Comparison of ENCODE assay signal across 8 mouse cellular contexts in the genomic region with DNA sequence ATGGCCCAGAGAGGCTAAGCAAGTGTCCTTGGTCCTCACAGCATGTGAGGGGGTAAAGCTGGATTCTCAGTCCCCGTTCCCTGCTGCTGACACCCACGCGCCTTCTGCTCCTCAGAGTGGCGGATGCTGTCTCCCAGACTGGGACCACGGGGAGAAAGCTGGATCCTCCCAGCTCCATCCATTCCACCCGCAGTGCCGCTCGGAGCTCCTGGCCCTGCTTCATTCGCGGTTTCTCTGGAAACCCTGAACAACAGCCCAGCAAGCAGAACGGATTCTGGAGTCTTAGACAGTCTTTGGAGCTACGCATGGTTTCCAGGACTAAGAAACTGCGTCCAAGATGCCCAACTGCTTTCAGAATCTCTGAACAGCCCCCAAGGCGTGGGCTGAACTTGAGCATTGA.
DNase-seq lines count a peak whose midpoint lies in the region; ATAC-seq and TF ChIP-seq lines count a peak whose summit lies in the region.

No protein-coding gene starts in this region.

- TF ChIP-seq EP300 in heart, adult 2 months (IDR thresholded peaks at IDR 0.05; ENCODE audit: insufficient read depth, low read depth, low read length): no peak

- intact Hi-C loops in heart, adult 2 months (cut with DNase I): no loop called here

- no peaks in the 10 kb centered on the region for H3K36me3 ChIP-seq in heart, adult 2 months (ENCODE audit: control insufficient read depth, insufficient read depth, low read length)
- no peaks in the 10 kb centered on the region for H3K36me3 ChIP-seq in heart, embryonic 11.5 days (ENCODE audit: control insufficient read depth, insufficient read depth, low read length)
- no peaks in the 10 kb centered on the region for H3K36me3 ChIP-seq in forebrain, embryonic 12.5 days (replicated peaks)
- no peaks in the 10 kb centered on the region for H3K36me3 ChIP-seq in intestine, embryonic 16.5 days (ENCODE audit: control insufficient read depth, insufficient read depth, low read length)
- H3K36me3 ChIP-seq in midbrain, embryonic 14.5 days (ENCODE audit: control insufficient read depth, insufficient read depth, low read length): no peaks in the 10 kb centered on the region; the same call in 1 of the 2 replicates

- H3K4me3 ChIP-seq in heart, adult 2 months: no peak overlapping the region
- no peak overlapping the region for H3K4me3 ChIP-seq in heart, embryonic 11.5 days (ENCODE audit: low read depth, low read length)
- H3K4me3 ChIP-seq in forebrain, embryonic 12.5 days (replicated peaks): no peak overlapping the region
- no peak overlapping the region for H3K4me3 ChIP-seq in intestine, embryonic 16.5 days (ENCODE audit: low read length)
- no peak overlapping the region for H3K4me3 ChIP-seq in midbrain, embryonic 14.5 days (replicated peaks; ENCODE audit: low read depth, low read length)

- no peaks in the 10 kb centered on the region for H3K79me2 ChIP-seq in heart, adult 2 months (replicated peaks; ENCODE audit: control insufficient read depth, insufficient read depth, low read length)

- no peak overlapping the region for H3K9ac ChIP-seq in heart, adult 2 months (ENCODE audit: low read depth, low read length)
- no peak overlapping the region for H3K9ac ChIP-seq in heart, embryonic 11.5 days (ENCODE audit: low read depth, low read length)
- no peak overlapping the region for H3K9ac ChIP-seq in forebrain, embryonic 12.5 days
- H3K9ac ChIP-seq in intestine, embryonic 16.5 days (ENCODE audit: low read depth, low read length): no peak overlapping the region
- peak overlapping the region; percentile 1; the same call in 1 of the 2 replicates for H3K9ac ChIP-seq in midbrain, embryonic 14.5 days (replicated peaks; ENCODE audit: low read length)

- TF ChIP-seq POLR2A in heart, adult 2 months (IDR thresholded peaks at IDR 0.05; ENCODE audit: insufficient read depth, low read depth, low read length): no peak

- peak in 1 of 2 experiments; percentile 21 for DNase-seq in heart, adult 2 months
- no peak for DNase-seq in midbrain, embryonic 14.5 days
- no peak for DNase-seq in ovary, adult 18-20 months (ENCODE audit: low spot score)
- no peak for DNase-seq in thymus, postnatal 36 days

- no peak for ATAC-seq in heart, embryonic 11.5 days (replicated peaks; ENCODE audit: insufficient number of reproducible peaks, low FRiP score, low TSS enrichment)
- no peak for ATAC-seq in forebrain, embryonic 12.5 days (ENCODE audit: low FRiP score)
- no peak for ATAC-seq in intestine, embryonic 16.5 days
- ATAC-seq in midbrain, embryonic 14.5 days (ENCODE audit: low FRiP score, low TSS enrichment): no peak
- ATAC-seq in inflammation-experienced regulatory T-cells, adult 6 months: no peak

- WGBS in heart, adult 2 months: 71% methylated on average over 14 of the region's 14 CpGs
- 79% methylated on average over 14 of the region's 14 CpGs for WGBS in heart, embryonic 11.5 days (ENCODE audit: insufficient replicate concordance)
- 71% methylated on average over 14 of the region's 14 CpGs for WGBS in forebrain, embryonic 12.5 days
- WGBS in intestine, embryonic 16.5 days: 71% methylated on average over 14 of the region's 14 CpGs
- 39% methylated on average over 14 of the region's 14 CpGs for WGBS in midbrain, embryonic 14.5 days

- no peak overlapping the region for H3K4me2 ChIP-seq in heart, embryonic 11.5 days
- no peak overlapping the region for H3K4me2 ChIP-seq in forebrain, embryonic 12.5 days
- H3K4me2 ChIP-seq in intestine, embryonic 16.5 days (ENCODE audit: low read depth, low read length): no peak overlapping the region
- H3K4me2 ChIP-seq in midbrain, embryonic 14.5 days (ENCODE audit: low read length): no peak overlapping the region

- TF ChIP-seq CTCF in heart, adult 2 months (IDR thresholded peaks at IDR 0.05): no peak

- H3K27ac ChIP-seq in heart, adult 2 months: peak overlapping the region; percentile 53
- H3K27ac ChIP-seq in heart, embryonic 11.5 days (ENCODE audit: low read depth, low read length): no peak overlapping the region
- H3K27ac ChIP-seq in forebrain, embryonic 12.5 days: 0 out of 2 replicates have a peak overlapping the region, but pooled peaks have one; percentile 57
- peak overlapping the region; percentile 61 for H3K27ac ChIP-seq in intestine, embryonic 16.5 days (ENCODE audit: low read length)
- H3K27ac ChIP-seq in midbrain, embryonic 14.5 days (replicated peaks; ENCODE audit: low read depth, low read length): peak overlapping the region; percentile 75

- no peaks in the 10 kb centered on the region for H3K27me3 ChIP-seq in heart, adult 2 months (ENCODE audit: control insufficient read depth, insufficient read depth, low read length)
- peaks cover 11% of the 10 kb centered on the region for H3K27me3 ChIP-seq in heart, embryonic 11.5 days (ENCODE audit: control insufficient read depth, insufficient read depth, low read length)
- H3K27me3 ChIP-seq in forebrain, embryonic 12.5 days: peaks cover 1% of the 10 kb centered on the region
- H3K27me3 ChIP-seq in intestine, embryonic 16.5 days (replicated peaks; ENCODE audit: control insufficient read depth, insufficient read depth, low read length): no peaks in the 10 kb centered on the region
- H3K27me3 ChIP-seq in midbrain, embryonic 14.5 days (ENCODE audit: control insufficient read depth, insufficient read depth, low read length): no peaks in the 10 kb centered on the region

- no peaks in the 10 kb centered on the region for H3K9me3 ChIP-seq in heart, embryonic 11.5 days (replicated peaks; ENCODE audit: control insufficient read depth, low read length)
- H3K9me3 ChIP-seq in forebrain, embryonic 12.5 days: no peaks in the 10 kb centered on the region
- H3K9me3 ChIP-seq in intestine, embryonic 16.5 days (ENCODE audit: control insufficient read depth, low read length): no peaks in the 10 kb centered on the region
- H3K9me3 ChIP-seq in midbrain, embryonic 14.5 days (ENCODE audit: control insufficient read depth, low read length): no peaks in the 10 kb centered on the region

- H3K4me1 ChIP-seq in heart, adult 2 months (ENCODE audit: control insufficient read depth, insufficient read depth, low read length): peaks cover 9% of the 10 kb centered on the region
- peaks cover 11% of the 10 kb centered on the region for H3K4me1 ChIP-seq in heart, embryonic 11.5 days (ENCODE audit: control insufficient read depth, insufficient read depth, low read length)
- H3K4me1 ChIP-seq in forebrain, embryonic 12.5 days: peaks cover 87% of the 10 kb centered on the region
- H3K4me1 ChIP-seq in intestine, embryonic 16.5 days (ENCODE audit: control insufficient read depth, insufficient read depth, low read length): peaks cover 43% of the 10 kb centered on the region
- H3K4me1 ChIP-seq in midbrain, embryonic 14.5 days (ENCODE audit: control insufficient read depth, insufficient read depth, low read length): peaks cover 44% of the 10 kb centered on the region
